In the genomic region with DNA sequence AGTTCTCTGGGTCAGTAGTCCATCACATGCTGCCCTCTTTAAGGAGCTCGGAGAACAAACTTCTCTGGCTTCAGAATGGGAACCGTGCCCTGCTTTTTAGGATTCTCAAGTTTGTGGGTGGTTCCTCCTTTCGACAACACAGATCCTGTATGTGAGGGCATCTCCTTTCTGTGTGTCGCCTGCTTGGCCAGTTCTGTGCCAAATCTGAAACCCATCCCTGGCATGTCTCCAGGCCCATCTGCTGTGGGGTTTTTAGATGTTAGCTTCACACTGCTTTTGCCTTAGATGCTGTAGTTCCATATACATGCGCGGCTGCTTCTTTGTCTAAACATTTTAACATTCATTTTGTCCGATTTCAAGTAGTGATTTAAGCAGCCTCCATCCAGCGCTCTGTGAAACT, we compare ENCODE assay signal across 9 mouse cellular contexts.
DNase-seq lines count a peak whose midpoint lies in the region; ATAC-seq lines count a peak whose summit lies in the region.
"Had no signal": no experiment of that assay in that cellular context is flagged by ENCODE, and none has a peak within 500 bp of the region (broad histone marks: within the 10 kb centered on the region; RNA-seq: fewer than 3 reads in every experiment).

No protein-coding gene starts in this region.

- no peak overlapping the region for H3K9ac ChIP-seq in forebrain, embryonic 12.5 days
- no peak overlapping the region for H3K9ac ChIP-seq in intestine, embryonic 15.5 days
- H3K9ac ChIP-seq: limb, embryonic 13.5 days had no signal

- 68% methylated on average over 8 of the region's 8 CpGs for WGBS in forebrain, embryonic 12.5 days
- WGBS in forebrain, embryonic 10.5 days = 88% methylated on average over 8 of the region's 8 CpGs
- 66% methylated on average over 8 of the region's 8 CpGs for WGBS in intestine, embryonic 15.5 days

- H3K27ac ChIP-seq in forebrain, embryonic 12.5 days = 0 out of 2 replicates have a peak overlapping the region, but pooled peaks have one; percentile 6
- no peak overlapping the region for H3K27ac ChIP-seq in forebrain, embryonic 10.5 days
- H3K27ac ChIP-seq in intestine, embryonic 15.5 days = no peak overlapping the region
- H3K27ac ChIP-seq: limb, embryonic 13.5 days had no signal

- no peaks in the 10 kb centered on the region for H3K9me3 ChIP-seq in forebrain, embryonic 12.5 days
- no peaks in the 10 kb centered on the region for H3K9me3 ChIP-seq in forebrain, embryonic 10.5 days
- H3K9me3 ChIP-seq in intestine, embryonic 15.5 days = no peaks in the 10 kb centered on the region
- H3K9me3 ChIP-seq: limb, embryonic 13.5 days had no signal

- no peak for DNase-seq in forebrain, embryonic 10.5 days (ENCODE audit: extremely low spot score, low spot score)
- DNase-seq in retina, postnatal 7 days (ENCODE audit: low read depth, low spot score) = peak; percentile 6
- no peak for DNase-seq in retina, embryonic 14.5 days (ENCODE audit: low spot score)
- DNase-seq in layer of hippocampus, postnatal 10 days (ENCODE audit: low spot score in 2 of 2) = peak; percentile 69 to 78
- peak; percentile 86 for DNase-seq in right cerebral cortex, postnatal 4 days
- no peak for DNase-seq in heart, postnatal 4 days

- H3K4me1 ChIP-seq in forebrain, embryonic 12.5 days = no peaks in the 10 kb centered on the region
- peaks cover 7% of the 10 kb centered on the region; the same call in 1 of the 2 replicates for H3K4me1 ChIP-seq in forebrain, embryonic 10.5 days
- H3K4me1 ChIP-seq in intestine, embryonic 15.5 days (replicated peaks) = no peaks in the 10 kb centered on the region
- H3K4me1 ChIP-seq: limb, embryonic 13.5 days had no signal

- no peak for ATAC-seq in forebrain, embryonic 12.5 days (ENCODE audit: low FRiP score)
- no peak for ATAC-seq in intestine, embryonic 15.5 days

- no peak overlapping the region for H3K4me3 ChIP-seq in forebrain, embryonic 12.5 days (replicated peaks)
- H3K4me3 ChIP-seq in forebrain, embryonic 10.5 days = no peak overlapping the region
- no peak overlapping the region for H3K4me3 ChIP-seq in intestine, embryonic 15.5 days (replicated peaks)
- H3K4me3 ChIP-seq: limb, embryonic 13.5 days had no signal

- H3K4me2 ChIP-seq in forebrain, embryonic 12.5 days = no peak overlapping the region
- no peak overlapping the region for H3K4me2 ChIP-seq in intestine, embryonic 15.5 days (replicated peaks)
- H3K4me2 ChIP-seq: limb, embryonic 13.5 days had no signal

- H3K36me3 ChIP-seq in forebrain, embryonic 12.5 days (replicated peaks) = no peaks in the 10 kb centered on the region
- H3K36me3 ChIP-seq in forebrain, embryonic 10.5 days (replicated peaks) = no peaks in the 10 kb centered on the region
- no peaks in the 10 kb centered on the region for H3K36me3 ChIP-seq in intestine, embryonic 15.5 days
- H3K36me3 ChIP-seq: limb, embryonic 13.5 days had no signal

- H3K27me3 ChIP-seq in forebrain, embryonic 12.5 days = no peaks in the 10 kb centered on the region
- H3K27me3 ChIP-seq in forebrain, embryonic 10.5 days (ENCODE audit: poor library complexity, severe bottlenecking) = no peaks in the 10 kb centered on the region
- H3K27me3 ChIP-seq in intestine, embryonic 15.5 days (replicated peaks) = no peaks in the 10 kb centered on the region
- H3K27me3 ChIP-seq: limb, embryonic 13.5 days had no signal

Comparison
In these comparisons a context has a peak if more than half of its experiments do, and no peak if none do; other contexts are left out.
1. DNase-seq: peak in retina, postnatal 7 days (single experiment), layer of hippocampus, postnatal 10 days (2 of 2) and right cerebral cortex, postnatal 4 days (single experiment); none in forebrain, embryonic 10.5 days (single experiment), retina, embryonic 14.5 days (single experiment) and heart, postnatal 4 days (single experiment).